Mouse (Mus musculus) spleen, postnatal 4 days (tissue): ENCODE measurements around the gene Aatf.
"Not testable (repeated sequence)": the region's sequence is repeated elsewhere in the genome, so short reads cannot be mapped to it uniquely, and the experiment has no call there.

Experiments
- DNase-seq, 2 experiments: peaks; one replicate each; pipeline ENCODE4 v3.0.0; 2022; ENCODE audit warnings: low spot score in 2 of 2

The Aatf gene

DNA sequence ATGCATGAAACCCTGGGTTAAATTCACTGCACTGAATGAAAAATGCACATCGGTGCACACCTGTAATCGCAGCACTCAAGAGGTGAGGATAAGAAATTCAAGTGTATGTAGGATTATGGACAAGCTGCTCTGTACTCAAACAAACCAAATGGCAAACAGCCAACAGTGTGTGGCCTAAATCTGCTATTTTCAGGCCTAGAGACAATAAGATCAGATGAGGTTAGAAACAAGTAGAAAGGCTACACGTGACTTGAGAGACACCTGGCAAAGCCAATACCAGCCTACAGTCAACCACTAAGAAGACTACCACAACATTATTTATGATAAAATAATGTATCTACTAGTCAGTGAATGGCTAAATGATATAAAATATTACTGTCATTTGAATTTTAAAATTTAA lies 72.9 kb downstream of the Aatf start:
- no peak for DNase-seq

DNA sequence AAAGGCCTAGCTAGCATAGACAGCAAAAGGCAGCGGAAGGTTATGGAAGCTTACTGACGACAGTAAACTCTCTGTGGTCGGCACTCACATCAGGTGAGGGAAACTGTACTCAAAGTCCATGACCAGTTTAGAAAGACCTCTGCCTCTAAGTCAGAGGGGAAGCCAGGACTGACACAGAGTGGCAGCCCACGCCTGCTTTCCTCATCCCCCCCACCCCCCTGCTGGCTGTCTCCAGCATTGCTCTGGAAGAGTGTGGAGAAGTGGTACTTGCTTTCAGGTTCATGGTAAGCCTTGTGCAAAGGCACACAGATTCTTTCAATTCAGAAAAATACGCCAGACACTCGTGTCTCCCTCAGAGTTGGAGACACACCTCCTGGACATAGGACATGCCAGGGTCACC lies 78.4 kb downstream of the Aatf start:
- DNase-seq: no peak

GRCm38 (mm10) chr11:84430336-84430735 lies 83.0 kb downstream of the Aatf start:
- no peak for DNase-seq

DNA sequence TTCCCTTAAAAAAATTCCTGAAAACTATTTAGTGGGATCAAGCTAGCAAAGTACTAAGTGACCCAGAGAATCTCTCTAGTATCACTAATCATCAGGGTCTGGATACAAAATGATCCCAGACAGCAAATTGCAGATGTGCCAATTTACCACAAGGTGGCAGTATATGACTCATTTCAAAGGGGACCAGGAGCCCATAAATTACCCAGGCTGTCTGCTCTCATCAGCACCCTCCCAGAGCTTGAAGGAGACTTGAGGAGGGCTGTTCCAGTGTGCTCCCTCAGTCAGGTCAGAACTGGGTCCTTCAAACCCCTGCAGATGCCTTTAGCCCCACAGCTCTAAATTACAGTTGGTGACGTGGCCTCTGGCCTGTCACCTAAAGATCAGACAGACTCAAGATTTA lies 83.7 kb downstream of the Aatf start:
- DNase-seq: no peak

DNA sequence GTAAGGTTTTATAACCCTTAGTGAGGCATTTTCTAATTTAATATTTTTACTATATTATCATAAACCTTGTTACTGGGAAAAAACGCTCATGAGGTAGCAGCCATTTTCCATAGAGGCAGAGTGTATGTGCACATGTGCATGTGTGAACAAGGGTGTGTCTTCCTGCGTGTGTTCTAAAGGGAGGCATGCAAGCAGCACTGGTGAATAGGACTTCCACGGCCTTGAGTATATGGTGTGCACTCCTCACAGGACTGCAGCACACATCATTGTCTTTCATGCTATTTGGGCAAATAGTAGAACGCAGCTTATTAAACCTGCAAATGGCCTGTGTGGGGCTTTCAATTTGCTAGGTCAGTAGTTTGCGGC lies 86.7 kb downstream of the Aatf start:
- no peak for DNase-seq

DNA sequence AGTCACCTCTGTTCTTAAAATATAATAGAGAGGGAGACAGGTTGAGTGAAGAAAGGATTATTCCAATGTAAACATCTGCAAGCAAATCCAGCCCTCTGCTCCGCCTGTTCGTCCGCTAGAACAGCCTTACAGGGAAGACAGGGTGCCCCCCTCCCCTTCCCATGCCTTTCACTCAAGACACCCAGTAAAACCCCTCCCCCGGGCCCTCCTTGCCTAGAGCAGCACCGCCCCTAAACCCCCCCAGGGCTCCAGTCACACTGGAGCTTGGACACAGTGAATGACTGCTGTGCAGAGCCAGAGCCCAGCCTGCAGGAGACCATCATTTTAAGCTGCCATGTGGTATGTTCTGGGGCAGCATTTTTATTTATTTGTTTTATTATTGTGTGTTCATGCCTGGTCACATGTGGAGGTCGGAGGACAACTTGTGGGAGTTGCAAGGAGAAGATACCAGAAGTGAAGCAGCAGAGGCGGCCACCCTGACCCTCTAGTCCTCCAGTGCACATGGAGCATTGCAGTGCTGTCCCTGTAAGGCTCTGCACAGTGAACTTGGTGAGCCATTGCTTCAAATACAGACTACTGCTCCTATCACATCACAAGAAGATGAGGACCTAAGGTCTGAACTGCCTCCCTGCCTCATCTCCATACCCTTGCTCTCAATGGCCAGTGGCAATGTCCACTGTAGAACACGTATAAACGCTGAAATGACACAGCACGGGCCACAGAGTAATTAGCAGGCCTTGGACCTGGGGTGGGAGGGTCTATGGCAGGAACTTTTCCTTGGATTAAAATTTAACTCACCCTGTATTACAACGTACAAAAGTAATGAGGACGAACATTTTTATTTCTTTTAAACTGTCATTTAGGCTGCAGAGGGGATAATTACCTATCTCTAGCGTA lies 87.3 kb downstream of the Aatf start:
- no peak for DNase-seq

DNA sequence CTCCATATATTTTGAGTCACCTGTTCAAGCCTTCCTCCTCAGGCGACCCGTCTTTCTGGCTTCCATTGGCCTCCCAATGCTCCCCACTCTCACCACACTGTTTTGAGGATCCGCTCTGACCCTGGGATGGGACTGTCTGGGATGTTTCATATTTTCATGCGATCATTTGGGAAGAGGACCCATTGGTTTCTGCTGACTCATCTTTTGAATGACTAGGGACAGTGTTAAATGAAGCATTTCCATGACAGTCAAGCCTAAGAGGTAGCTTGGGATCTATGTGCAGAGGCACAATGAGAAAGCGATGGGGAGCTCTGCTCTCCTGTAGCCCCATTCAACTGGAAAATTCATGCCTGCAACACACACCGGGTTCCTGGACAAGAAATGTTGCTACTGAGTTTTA lies 92.5 kb downstream of the Aatf start:
- no peak for DNase-seq

- DNase-seq: peak in 1 of 2 experiments; percentile 17
Measured at GRCm38 (mm10) chr11:84413111-84413510, 100.2 kb downstream of the Aatf start.

DNA sequence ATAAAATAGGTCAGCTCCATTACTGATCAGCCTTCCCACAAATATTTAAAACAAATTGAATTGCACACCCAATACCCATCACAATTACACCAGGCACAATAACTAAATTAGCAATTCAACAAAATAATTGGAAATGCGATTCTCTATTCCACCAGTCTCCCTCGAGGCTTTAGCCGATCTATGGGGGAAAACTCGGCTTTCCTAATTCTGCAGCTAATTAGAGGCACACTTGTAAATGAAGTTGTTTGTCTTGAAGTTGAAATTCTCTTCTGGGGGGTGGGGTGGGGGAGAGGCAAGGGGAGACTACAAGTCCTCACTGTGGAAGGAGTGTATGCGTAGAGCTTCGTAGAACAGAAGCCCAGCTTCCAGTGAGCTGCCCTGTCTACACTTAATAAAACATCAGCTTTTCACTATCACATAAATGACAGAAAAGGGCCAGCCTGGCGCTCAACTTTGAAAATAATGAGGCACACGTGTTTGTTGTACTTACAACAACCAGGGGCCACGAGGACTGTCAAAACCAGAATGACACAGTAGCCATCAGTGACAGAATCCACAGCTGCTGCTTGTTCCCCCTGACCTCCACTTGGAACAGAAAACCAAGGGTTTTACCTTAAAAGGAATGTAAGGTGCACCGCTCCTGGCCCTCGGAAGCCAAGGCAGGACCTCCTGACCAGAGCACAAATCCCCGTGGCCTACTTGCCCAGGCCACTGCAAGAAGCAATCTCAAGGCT lies 101.0 kb downstream of the Aatf start:
- DNase-seq: no peak

DNA sequence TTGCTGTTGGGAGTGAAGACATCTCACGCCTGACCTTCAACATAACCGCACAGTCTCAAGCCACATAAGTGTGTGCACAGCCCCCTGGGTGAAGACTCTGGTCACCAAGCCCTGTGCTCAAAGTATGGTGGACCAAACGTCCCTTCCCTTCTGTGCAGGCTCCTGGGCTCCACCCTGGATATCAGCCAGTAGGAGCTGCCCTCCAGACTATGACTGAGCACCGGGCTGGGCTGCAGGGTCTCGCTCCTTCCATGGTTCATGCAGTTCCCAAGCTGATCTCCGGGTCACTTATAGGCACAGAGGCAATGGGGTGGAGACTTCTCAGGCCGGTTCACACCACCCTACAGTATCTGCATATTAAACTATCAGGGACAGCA lies 101.7 kb downstream of the Aatf start:
- DNase-seq: no peak

DNA sequence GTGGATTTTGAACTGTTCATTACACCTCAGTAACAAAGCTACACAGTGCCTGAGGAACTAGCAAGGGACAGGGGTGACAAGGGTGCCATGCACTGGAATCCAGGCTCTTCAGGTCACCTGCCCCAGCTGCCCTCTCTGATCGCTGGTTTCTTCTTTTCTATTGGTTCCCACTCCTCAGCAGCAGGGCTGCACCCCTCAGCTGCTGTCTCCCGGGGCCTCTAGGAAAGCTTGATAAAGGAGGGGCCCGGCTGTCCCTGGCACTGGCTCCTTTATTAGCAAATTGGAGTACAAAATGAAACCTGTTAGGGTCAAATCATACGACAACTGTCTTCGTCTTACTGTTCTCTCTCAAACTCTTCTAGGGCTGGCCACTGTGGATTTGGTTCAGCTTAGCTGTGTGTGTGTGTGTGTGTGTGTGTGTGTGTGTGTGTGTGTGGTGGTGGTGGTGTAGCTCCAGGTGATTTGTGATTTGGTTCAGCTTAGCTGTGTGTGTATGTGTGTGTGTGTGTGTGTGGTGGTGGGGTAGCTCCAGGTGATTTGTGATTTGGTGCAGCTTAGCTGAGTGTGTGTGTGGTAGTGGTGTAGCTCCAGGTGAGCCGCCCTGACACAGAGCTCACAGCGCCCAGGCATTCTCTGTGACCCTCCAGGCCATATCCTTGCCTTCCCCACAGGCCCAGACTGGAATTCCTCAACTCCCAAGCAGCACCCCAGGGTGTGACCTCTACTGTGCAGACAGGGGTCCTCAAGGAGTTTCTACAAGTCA lies 102.3 kb downstream of the Aatf start:
- DNase-seq: no peak

GRCm38 (mm10) chr11:84410383-84410782 lies 102.9 kb downstream of the Aatf start:
- no peak for DNase-seq

GRCm38 (mm10) chr11:84406733-84407132 lies 106.6 kb downstream of the Aatf start:
- DNase-seq: no peak

DNA sequence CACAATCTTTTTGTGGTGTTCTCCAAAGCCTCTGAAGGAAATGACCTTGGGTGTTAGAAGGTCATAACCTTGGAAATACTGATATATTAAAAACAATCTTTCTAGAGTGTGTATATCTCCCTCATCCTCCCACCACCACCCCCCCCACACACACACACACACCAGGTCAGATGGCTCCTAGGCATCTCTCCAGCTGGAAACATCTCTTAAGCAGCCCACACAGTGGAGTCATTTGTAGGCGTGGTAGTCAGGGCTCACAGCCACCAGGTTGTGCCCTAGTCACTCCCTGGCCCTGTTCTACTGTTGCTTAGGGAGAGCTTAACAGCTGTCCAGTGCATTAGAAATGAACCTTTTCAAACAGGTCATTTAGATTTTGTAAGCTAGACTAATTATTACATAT lies 118.3 kb downstream of the Aatf start:
- DNase-seq: no peak

DNA sequence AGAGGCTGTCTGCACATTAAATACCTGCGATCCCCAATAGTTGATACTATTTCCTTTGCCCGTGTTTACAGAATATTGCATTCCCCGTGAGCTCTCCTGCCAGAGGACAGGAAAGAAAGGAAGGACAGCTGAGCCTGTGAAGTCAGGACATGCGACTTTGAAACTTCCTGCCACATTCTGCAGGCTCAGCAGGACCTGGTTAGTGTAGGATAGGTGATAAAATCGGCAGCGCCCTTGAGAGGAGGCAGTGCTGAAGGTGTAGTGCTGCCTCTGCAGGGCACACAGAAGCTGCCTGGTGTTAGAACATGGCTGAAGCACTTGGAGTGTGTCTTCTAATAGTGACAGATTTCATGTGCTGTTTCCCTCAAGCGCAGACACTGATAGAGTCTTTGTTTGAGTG lies 119.8 kb downstream of the Aatf start:
- no peak for DNase-seq

- not testable (repeated sequence) for DNase-seq
Measured at GRCm38 (mm10) chr11:84392066-84392465, 121.3 kb downstream of the Aatf start.

- no peak for DNase-seq
Measured at GRCm38 (mm10) chr11:84391126-84391525, 122.2 kb downstream of the Aatf start.

GRCm38 (mm10) chr11:84389332-84389731 lies 124.0 kb downstream of the Aatf start:
- DNase-seq: no peak

GRCm38 (mm10) chr11:84383891-84384290 lies 129.4 kb downstream of the Aatf start:
- DNase-seq: no peak

DNA sequence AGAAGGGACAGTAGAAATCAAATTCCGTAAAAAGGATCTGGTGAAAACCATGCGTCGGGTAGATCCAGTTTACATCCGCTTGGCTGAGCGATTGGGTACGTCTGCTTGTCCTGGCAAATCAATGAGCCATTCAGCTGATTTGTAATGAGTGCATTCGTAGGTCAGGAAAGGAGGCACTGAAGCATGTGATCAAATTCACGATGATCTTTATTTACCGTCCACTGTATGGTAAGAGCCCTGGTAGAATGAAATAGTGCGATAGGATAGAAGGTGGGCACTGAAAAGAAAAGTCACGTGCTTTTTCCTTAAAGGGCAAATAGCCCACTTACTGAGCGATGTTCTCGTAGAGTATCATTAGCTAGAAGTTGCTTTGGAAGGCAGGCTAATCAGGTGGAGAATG lies 130.9 kb downstream of the Aatf start:
- no peak for DNase-seq

GRCm38 (mm10) chr11:84376510-84377365 lies 136.6 kb downstream of the Aatf start:
- no peak for DNase-seq
